Mouse (Mus musculus) CH12.LX (cell line): ENCODE measurements around the gene Fam114a1.

Experiments used
- CTCF ChIP-seq, 2 experiments: IDR thresholded peaks in 1 of 2; conservative IDR thresholded peaks in 1 of 2; 2 replicates each; pipeline ENCODE4 v1.5.1; 2011 to 2012; ENCODE audit warnings: low read depth in 2 of 2, low read length in 2 of 2, improper control_type of control experiment in 1 of 2, inconsistent platforms in 1 of 2, mild to moderate bottlenecking in 1 of 2, moderate library complexity in 1 of 2
- EP300 ChIP-seq: IDR thresholded peaks from 2 replicates; pipeline ENCODE4 v1.6.1; 2011; ENCODE audit warnings: low read length, improper control_type of control experiment
- MEF2A ChIP-seq: IDR thresholded peaks from 2 replicates; pipeline ENCODE4 v1.6.1; 2014; ENCODE audit warnings: low read depth, mild to moderate bottlenecking, inconsistent platforms, low read length, improper control_type of control experiment, borderline replicate concordance
- MYC ChIP-seq: IDR thresholded peaks from 2 replicates; pipeline ENCODE4 v1.6.1; 2011; ENCODE audit warnings: low read depth, mild to moderate bottlenecking, improper control_type of control experiment, low read length
- POLR2A ChIP-seq: IDR thresholded peaks from 2 replicates; pipeline ENCODE4 v1.6.1; 2011; ENCODE audit warnings: low read depth, mild to moderate bottlenecking, improper control_type of control experiment, low read length
- POLR2AphosphoS2 ChIP-seq: IDR thresholded peaks from 2 replicates; pipeline ENCODE4 v1.6.1; 2011; ENCODE audit warnings: low read depth, low read length, improper control_type of control experiment
- RCOR1 ChIP-seq: conservative IDR thresholded peaks from 2 replicates; pipeline ENCODE4 v1.6.1; 2012; ENCODE audit warnings: low read depth, mild to moderate bottlenecking, inconsistent platforms, low read length, improper control_type of control experiment
- TBP ChIP-seq: conservative IDR thresholded peaks from 2 replicates; pipeline ENCODE4 v1.6.1; 2011; ENCODE audit warnings: low read depth, low read length, improper control_type of control experiment
- UBTF ChIP-seq: IDR thresholded peaks from 2 replicates; pipeline ENCODE4 v1.6.1; 2012; ENCODE audit warnings: low read depth, mild to moderate bottlenecking, inconsistent platforms, low read length, improper control_type of control experiment, moderate library complexity
- ZC3H11A ChIP-seq: IDR thresholded peaks from 2 replicates; pipeline ENCODE4 v1.6.1; 2012; ENCODE audit warnings: low read depth, mild to moderate bottlenecking, inconsistent platforms, low read length, improper control_type of control experiment
- ZNF384 ChIP-seq: IDR thresholded peaks from 2 replicates; pipeline ENCODE4 v1.6.1; 2012; ENCODE audit warnings: low read depth, low read length, improper control_type of control experiment, inconsistent platforms

GRCm38 (mm10) chr5:65002940-65003824 is 33.3 kb downstream of the Fam114a1 start:
- TF ChIP-seq EP300 (no peak), POLR2A (no peak), RCOR1 (no peak), POLR2AphosphoS2 (no peak), ZNF384 (peak; percentile 79), CTCF (conservative IDR thresholded peaks at IDR 0.05 in 1 of 2, IDR thresholded peaks at IDR 0.05 in 1 of 2; ENCODE audit: low read depth in 2 of 2, low read length in 2 of 2) (peak; percentile 20 to 86; a peak in 2 of 4 replicates), ZC3H11A (peak; percentile 29; the same call in 1 of the 2 replicates), TBP (no peak), MEF2A (no peak), UBTF (no peak), MYC (no peak)
